Mouse (Mus musculus): Measurements from ENCODE around the gene Tubb4b. TPM values are rescaled to one million over a fixed set of nuclear protein-coding genes. Genes with fewer than 3 reads are reported as not detected.
A peak's percentile ranks its signal among the peaks of the same experiment; 100 is the strongest.

The Tubb4b gene
- polyA plus RNA-seq, 1 experiment from 2014 or later = 429 TPM

- ATAC-seq (ENCODE audit: low read depth) = no peak
- peaks cover 17% of the 10 kb centered on the region for H3K36me3 ChIP-seq (ENCODE audit: control insufficient read depth, insufficient read depth, low read length)
- peak overlapping the region; percentile 51; the same call in 1 of the 2 replicates for H3K4me2 ChIP-seq (ENCODE audit: low read depth, low read length)
- no peak overlapping the region for H3K9ac ChIP-seq (ENCODE audit: low read depth, low read length)
- no peak overlapping the region for H3K4me3 ChIP-seq (ENCODE audit: low read depth, low read length)
- no peaks in the 10 kb centered on the region for H3K9me3 ChIP-seq (ENCODE audit: control insufficient read depth, low read length)
- WGBS = 86% methylated on average over 13 of the region's 17 CpGs
- DNase-seq (ENCODE audit: low spot score) = no peak
- H3K27ac ChIP-seq (replicated peaks; ENCODE audit: low read depth, low read length) = no peak overlapping the region
- no peaks in the 10 kb centered on the region; the same call in 1 of the 2 replicates for H3K4me1 ChIP-seq (ENCODE audit: control insufficient read depth, insufficient read depth, low read length)
- H3K27me3 ChIP-seq (replicated peaks; ENCODE audit: control insufficient read depth, insufficient read depth, low read length) = peaks cover 28% of the 10 kb centered on the region
These were observed 29.9 kb downstream of the Tubb4b start for GRCm38 (mm10) chr2:25194486-25195171.

- H3K9ac ChIP-seq (ENCODE audit: low read depth, low read length) = no peak overlapping the region
- no peak overlapping the region for H3K27ac ChIP-seq (replicated peaks; ENCODE audit: low read depth, low read length)
- no peak for ATAC-seq (ENCODE audit: low read depth)
These were observed 30.5 kb downstream of the Tubb4b start for GRCm38 (mm10) chr2:25194006-25194405.

GRCm38 (mm10) chr2:25193330-25193770, 31.2 kb downstream of the Tubb4b start:
- ATAC-seq (ENCODE audit: low read depth) (peak; percentile 83), DNase-seq (ENCODE audit: low spot score) (peak; percentile 90)
- peak overlapping the region; percentile 21; the same call in 1 of the 2 replicates for H3K4me2 ChIP-seq (ENCODE audit: low read depth, low read length)
- no peak overlapping the region for H3K27ac ChIP-seq (replicated peaks; ENCODE audit: low read depth, low read length)
- peaks cover 28% of the 10 kb centered on the region for H3K27me3 ChIP-seq (replicated peaks; ENCODE audit: control insufficient read depth, insufficient read depth, low read length)
- H3K9ac ChIP-seq (ENCODE audit: low read depth, low read length) = no peak overlapping the region
- no peak overlapping the region for H3K4me3 ChIP-seq (ENCODE audit: low read depth, low read length)
- peaks cover 4% of the 10 kb centered on the region; the same call in 1 of the 2 replicates for H3K36me3 ChIP-seq (ENCODE audit: control insufficient read depth, insufficient read depth, low read length)
- H3K9me3 ChIP-seq (ENCODE audit: control insufficient read depth, low read length) = no peaks in the 10 kb centered on the region
- 0% methylated on average over 6 of the region's 6 CpGs for WGBS
- H3K4me1 ChIP-seq (ENCODE audit: control insufficient read depth, insufficient read depth, low read length) = no peaks in the 10 kb centered on the region; the same call in 1 of the 2 replicates

More at GRCm38 (mm10) chr2:25194006-25194405, 30.5 kb downstream of the Tubb4b start:
- H3K9me3 ChIP-seq (ENCODE audit: control insufficient read depth, low read length) = no peaks in the 10 kb centered on the region
- 79% methylated on average over 5 of the region's 5 CpGs for WGBS
- no peaks in the 10 kb centered on the region; the same call in 1 of the 2 replicates for H3K4me1 ChIP-seq (ENCODE audit: control insufficient read depth, insufficient read depth, low read length)
- H3K27me3 ChIP-seq (replicated peaks; ENCODE audit: control insufficient read depth, insufficient read depth, low read length) = peaks cover 28% of the 10 kb centered on the region
- H3K4me2 ChIP-seq (ENCODE audit: low read depth, low read length) = no peak overlapping the region
- no peak overlapping the region for H3K4me3 ChIP-seq (ENCODE audit: low read depth, low read length)
- H3K36me3 ChIP-seq (ENCODE audit: control insufficient read depth, insufficient read depth, low read length) = peaks cover 10% of the 10 kb centered on the region; the same call in 1 of the 2 replicates
- DNase-seq (ENCODE audit: low spot score) = no peak

- Histone ChIP-seq H3K36me3 (ENCODE audit: control insufficient read depth, insufficient read depth, low read length) (no peaks in the 10 kb centered on the region), H3K4me1 (ENCODE audit: control insufficient read depth, insufficient read depth, low read length) (0 out of 2 replicates have a peak, but pooled peaks cover 7% of the 10 kb centered on the region), H3K9ac (ENCODE audit: low read depth, low read length) (no peak overlapping the region), H3K27ac (replicated peaks; ENCODE audit: low read depth, low read length) (no peak overlapping the region), H3K9me3 (ENCODE audit: control insufficient read depth, low read length) (no peaks in the 10 kb centered on the region), H3K4me3 (ENCODE audit: low read depth, low read length) (no peak overlapping the region), H3K27me3 (replicated peaks; ENCODE audit: control insufficient read depth, insufficient read depth, low read length) (peaks cover 23% of the 10 kb centered on the region), H3K4me2 (ENCODE audit: low read depth, low read length) (no peak overlapping the region)
- 83% methylated on average over 6 of the region's 6 CpGs for WGBS
- DNase-seq (ENCODE audit: low spot score) (no peak), ATAC-seq (ENCODE audit: low read depth) (no peak)
These were observed 36.7 kb downstream of the Tubb4b start for GRCm38 (mm10) chr2:25187841-25188240.

GRCm38 (mm10) chr2:25186575-25186930, 37.9 kb downstream of the Tubb4b start:
- 0 out of 2 replicates have a peak, but pooled peaks cover 7% of the 10 kb centered on the region for H3K4me1 ChIP-seq (ENCODE audit: control insufficient read depth, insufficient read depth, low read length)
- H3K27ac ChIP-seq (replicated peaks; ENCODE audit: low read depth, low read length) = no peak overlapping the region
- peaks cover 34% of the 10 kb centered on the region for H3K27me3 ChIP-seq (replicated peaks; ENCODE audit: control insufficient read depth, insufficient read depth, low read length)
- H3K36me3 ChIP-seq (ENCODE audit: control insufficient read depth, insufficient read depth, low read length) = no peaks in the 10 kb centered on the region
- no peaks in the 10 kb centered on the region for H3K9me3 ChIP-seq (ENCODE audit: control insufficient read depth, low read length)
- peak overlapping the region; percentile 52; the same call in 1 of the 2 replicates for H3K4me3 ChIP-seq (ENCODE audit: low read depth, low read length)
- no peak for DNase-seq (ENCODE audit: low spot score)
- H3K9ac ChIP-seq (ENCODE audit: low read depth, low read length) = peak overlapping the region; percentile 71; the same call in 1 of the 2 replicates
- no peak for ATAC-seq (ENCODE audit: low read depth)
- WGBS = 29% methylated on average over 5 of the region's 5 CpGs
- peak overlapping the region; percentile 94 for H3K4me2 ChIP-seq (ENCODE audit: low read depth, low read length)

GRCm38 (mm10) chr2:25185625-25186574, 38.6 kb downstream of the Tubb4b start:
- peak; percentile 75 for ATAC-seq (ENCODE audit: low read depth)
- H3K9ac ChIP-seq (ENCODE audit: low read depth, low read length) = peak overlapping the region; percentile 71
- peak overlapping the region; percentile 94 for H3K4me2 ChIP-seq (ENCODE audit: low read depth, low read length)
- peaks cover 40% of the 10 kb centered on the region for H3K27me3 ChIP-seq (replicated peaks; ENCODE audit: control insufficient read depth, insufficient read depth, low read length)
- H3K9me3 ChIP-seq (ENCODE audit: control insufficient read depth, low read length) = no peaks in the 10 kb centered on the region
- 0 out of 2 replicates have a peak, but pooled peaks cover 7% of the 10 kb centered on the region for H3K4me1 ChIP-seq (ENCODE audit: control insufficient read depth, insufficient read depth, low read length)
- WGBS = 0% methylated on average over 39 of the region's 64 CpGs
- no peaks in the 10 kb centered on the region for H3K36me3 ChIP-seq (ENCODE audit: control insufficient read depth, insufficient read depth, low read length)
- H3K27ac ChIP-seq (replicated peaks; ENCODE audit: low read depth, low read length) = peak overlapping the region; percentile 40
- peak overlapping the region; percentile 52 for H3K4me3 ChIP-seq (ENCODE audit: low read depth, low read length)
- DNase-seq (ENCODE audit: low spot score) = peak; percentile 84

- H3K9ac ChIP-seq (ENCODE audit: low read depth, low read length) = no peak overlapping the region
- ATAC-seq (ENCODE audit: low read depth) = no peak
- H3K4me3 ChIP-seq (ENCODE audit: low read depth, low read length) = no peak overlapping the region
- H3K9me3 ChIP-seq (ENCODE audit: control insufficient read depth, low read length) = no peaks in the 10 kb centered on the region
- peaks cover 54% of the 10 kb centered on the region for H3K27me3 ChIP-seq (replicated peaks; ENCODE audit: control insufficient read depth, insufficient read depth, low read length)
- no peaks in the 10 kb centered on the region for H3K36me3 ChIP-seq (ENCODE audit: control insufficient read depth, insufficient read depth, low read length)
- WGBS = 96% methylated on average over 7 of the region's 7 CpGs
- H3K4me2 ChIP-seq (ENCODE audit: low read depth, low read length) = no peak overlapping the region
- DNase-seq (ENCODE audit: low spot score) = no peak
- H3K27ac ChIP-seq (replicated peaks; ENCODE audit: low read depth, low read length) = no peak overlapping the region
- 0 out of 2 replicates have a peak, but pooled peaks cover 7% of the 10 kb centered on the region for H3K4me1 ChIP-seq (ENCODE audit: control insufficient read depth, insufficient read depth, low read length)
These were observed 40.0 kb downstream of the Tubb4b start for GRCm38 (mm10) chr2:25184496-25184895.

GRCm38 (mm10) chr2:25183336-25183735, 41.2 kb downstream of the Tubb4b start:
- H3K4me2 ChIP-seq (ENCODE audit: low read depth, low read length) = peak overlapping the region; percentile 85; the same call in 1 of the 2 replicates
- peak overlapping the region; percentile 57; the same call in 1 of the 2 replicates for H3K4me3 ChIP-seq (ENCODE audit: low read depth, low read length)
- no peaks in the 10 kb centered on the region for H3K9me3 ChIP-seq (ENCODE audit: control insufficient read depth, low read length)
- WGBS = 56% methylated on average over 2 of the region's 2 CpGs
- H3K27ac ChIP-seq (replicated peaks; ENCODE audit: low read depth, low read length) = no peak overlapping the region
- 0 out of 2 replicates have a peak, but pooled peaks cover 8% of the 10 kb centered on the region for H3K4me1 ChIP-seq (ENCODE audit: control insufficient read depth, insufficient read depth, low read length)
- DNase-seq (ENCODE audit: low spot score) (no peak), ATAC-seq (ENCODE audit: low read depth) (no peak)
- peaks cover 60% of the 10 kb centered on the region for H3K27me3 ChIP-seq (replicated peaks; ENCODE audit: control insufficient read depth, insufficient read depth, low read length)
- H3K9ac ChIP-seq (ENCODE audit: low read depth, low read length) = no peak overlapping the region
- no peaks in the 10 kb centered on the region for H3K36me3 ChIP-seq (ENCODE audit: control insufficient read depth, insufficient read depth, low read length)

Data from embryonic facial prominence, embryonic 14.5 days (tissue).